Mouse (Mus musculus) heart, adult 11 months (tissue): ENCODE results near the gene Abi2.
A peak's percentile ranks its signal among the peaks of the same experiment; 100 is the strongest.
"Not testable (repeated sequence)": the region's sequence is repeated elsewhere in the genome, so short reads cannot be mapped to it uniquely, and the experiment has no call there.

ENCODE experiments used
- DNase-seq: peaks from one replicate; pipeline ENCODE4 v3.0.0; 2022

Abi2 gene

GRCm38 (mm10) chr1:60409168-60409828, at the start of gene Abi2:
Abi2 (plus strand) TSS chr1:60409619.
- peak; percentile 100 for DNase-seq

- DNase-seq = no peak
Measured at GRCm38 (mm10) chr1:60361626-60362025, 47.8 kb upstream of the Abi2 start.

DNA sequence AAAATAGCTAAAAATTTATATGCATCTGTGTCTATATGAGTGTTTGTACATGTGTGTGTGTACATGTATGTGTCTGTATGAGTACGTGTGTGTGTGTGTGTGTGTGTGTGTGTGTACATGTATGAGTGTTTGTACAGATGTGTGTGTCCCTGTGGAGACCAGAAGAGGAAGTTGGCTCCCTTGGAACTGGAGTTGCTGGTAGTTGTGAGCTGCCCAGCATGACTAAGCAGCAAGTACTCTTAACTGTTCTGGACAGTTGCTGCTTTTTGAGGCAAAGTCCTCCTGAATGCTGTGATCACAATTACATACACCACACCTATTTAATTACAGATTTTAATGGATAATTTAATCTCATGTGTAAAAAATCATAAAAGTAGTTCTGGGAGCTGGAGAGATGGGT, 32.9 kb upstream of the Abi2 start:
- DNase-seq = no peak

DNA sequence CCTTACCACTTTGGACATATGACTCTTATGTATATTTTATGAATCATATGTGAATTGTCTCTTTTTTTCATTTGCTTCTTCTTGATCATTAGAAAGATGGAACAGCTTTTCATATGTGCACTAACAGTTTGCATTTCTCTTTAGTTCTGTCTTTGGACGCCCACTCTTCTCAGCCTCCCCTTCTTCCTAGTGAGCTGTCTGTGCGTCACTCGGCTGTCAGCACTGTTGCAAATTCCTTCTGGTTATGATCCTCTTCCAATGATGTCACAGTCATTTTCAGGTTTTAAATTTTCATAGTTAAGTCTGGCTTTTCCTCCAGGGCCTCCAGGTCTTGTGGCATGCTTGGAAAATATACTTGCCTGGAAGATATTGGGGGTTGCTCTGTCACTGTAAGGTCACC, 27.5 kb upstream of the Abi2 start:
- DNase-seq = no peak

GRCm38 (mm10) chr1:60404848-60405247, 4.6 kb upstream of the Abi2 start:
- no peak for DNase-seq

- no peak for DNase-seq
Measured at GRCm38 (mm10) chr1:60408501-60409167, 785 bp upstream of the Abi2 start.

- DNase-seq = no peak
Measured at GRCm38 (mm10) chr1:60409928-60410817, 754 bp downstream of the Abi2 start.

- DNase-seq = no peak
Measured at GRCm38 (mm10) chr1:60416724-60417123, 7.3 kb downstream of the Abi2 start.

DNA sequence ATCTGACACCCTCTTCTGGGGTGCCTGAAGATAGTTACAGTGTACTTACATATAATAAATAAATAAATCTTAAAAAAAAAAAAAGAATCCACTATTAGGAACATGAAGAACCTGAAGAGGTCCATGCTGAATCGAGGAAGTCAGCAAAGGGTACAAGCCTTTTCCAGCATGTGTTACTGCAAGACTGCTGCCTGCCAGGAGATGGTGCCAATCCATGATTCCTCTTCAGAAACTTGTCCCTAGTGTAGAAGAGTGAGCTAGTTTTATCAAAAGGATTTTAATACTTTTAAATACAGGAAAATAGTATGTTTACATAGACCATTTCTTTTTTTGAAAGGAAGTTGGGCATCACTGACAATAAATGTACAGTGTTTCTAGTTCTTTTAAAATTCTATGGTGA, 14.5 kb downstream of the Abi2 start:
- DNase-seq = no peak

DNA sequence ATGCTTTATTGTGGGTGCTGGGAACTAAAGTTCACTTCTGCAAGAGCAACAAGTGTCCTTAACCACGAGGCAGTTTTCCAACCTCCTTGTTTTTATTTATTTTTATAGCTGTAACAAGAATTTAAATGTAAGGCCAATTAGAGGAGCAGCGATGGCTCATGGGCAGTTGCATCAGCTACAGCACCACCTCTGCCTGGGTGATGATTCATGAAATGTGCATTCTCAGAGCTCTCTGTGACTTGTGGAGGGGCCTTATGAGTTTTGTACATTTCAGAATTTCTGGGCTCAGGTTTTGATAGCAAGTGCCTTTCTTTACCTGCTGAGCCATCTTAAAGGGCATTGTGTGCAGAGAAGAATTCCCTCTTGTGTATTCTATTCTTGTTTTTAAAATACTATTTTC, 18.9 kb downstream of the Abi2 start:
- DNase-seq = no peak

GRCm38 (mm10) chr1:60428932-60429331, 19.5 kb downstream of the Abi2 start:
- peak; percentile 87 for DNase-seq

DNA sequence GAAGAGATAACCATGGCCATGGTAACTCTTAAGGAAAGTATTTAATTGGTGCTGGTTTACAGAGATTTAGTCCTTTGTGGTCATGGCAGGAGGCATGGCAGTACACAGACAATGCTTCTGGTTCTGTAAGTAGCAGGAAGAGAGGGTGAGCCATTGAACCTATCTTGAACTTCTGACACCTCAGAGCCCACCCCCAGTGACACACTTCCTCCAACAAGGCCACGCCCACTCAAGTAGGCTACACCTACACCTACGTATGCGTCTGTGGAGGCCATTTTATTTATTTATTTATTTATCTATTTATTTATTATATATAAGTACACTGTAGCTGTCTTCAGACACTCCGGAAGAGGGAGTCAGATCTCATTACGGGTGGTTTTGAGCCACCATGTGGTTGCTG, 22.1 kb downstream of the Abi2 start:
- DNase-seq = peak; percentile 33

DNA sequence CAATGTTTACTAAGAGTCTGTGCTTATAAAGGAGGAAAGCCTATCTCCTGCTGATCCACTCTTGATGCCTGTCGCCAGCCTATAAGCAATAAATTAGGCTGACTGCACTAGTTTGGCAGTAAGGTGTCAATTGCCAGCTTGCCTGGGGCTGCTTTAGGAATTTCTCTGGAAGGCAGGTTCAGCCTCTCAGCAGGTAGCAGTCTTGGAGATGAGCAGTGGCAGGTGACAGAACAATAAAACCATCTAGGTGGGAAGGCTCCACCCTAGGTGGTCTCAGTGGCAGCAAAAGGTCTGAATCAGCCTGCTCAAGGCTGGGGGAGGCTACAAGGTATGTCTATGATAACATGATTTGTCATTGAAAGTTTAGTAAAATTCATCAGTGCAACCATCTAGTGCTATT, 23.1 kb downstream of the Abi2 start:
- peak; percentile 17 for DNase-seq

DNA sequence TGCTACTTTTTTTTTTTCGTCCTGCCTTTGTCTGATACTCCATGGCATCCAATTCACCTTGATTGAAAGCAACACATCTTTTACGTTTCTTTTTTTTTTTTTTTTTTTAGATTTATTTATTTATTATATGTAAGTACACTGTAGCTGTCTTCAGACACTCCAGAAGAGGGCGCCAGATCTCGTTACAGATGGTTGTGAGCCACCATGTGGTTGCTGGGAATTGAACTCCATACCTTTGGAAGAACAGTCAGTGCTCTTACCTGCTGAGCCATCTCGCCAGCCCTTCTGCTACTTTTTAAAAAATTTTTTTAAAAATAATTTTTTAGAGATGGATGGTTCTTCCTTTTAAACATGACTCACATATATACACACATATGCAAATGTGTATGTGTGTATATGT, 32.0 kb downstream of the Abi2 start:
- DNase-seq = not testable (repeated sequence)

DNA sequence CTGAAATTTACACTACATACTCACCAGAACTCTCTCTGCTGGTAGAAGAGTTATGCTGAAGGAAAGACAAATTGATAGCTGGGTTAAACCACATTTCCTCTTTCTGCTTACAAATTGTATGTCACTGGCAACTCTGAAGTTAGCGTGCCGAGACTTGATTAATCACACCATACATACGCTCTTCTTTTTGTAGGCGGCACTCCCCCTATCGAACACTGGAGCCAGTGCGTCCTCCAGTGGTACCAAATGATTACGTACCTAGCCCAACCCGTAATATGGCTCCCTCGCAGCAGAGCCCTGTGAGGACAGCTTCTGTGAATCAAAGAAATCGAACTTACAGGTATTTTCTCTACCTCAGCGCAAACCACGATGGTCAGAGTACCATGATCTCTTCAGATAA, 37.6 kb downstream of the Abi2 start:
- no peak for DNase-seq

DNA sequence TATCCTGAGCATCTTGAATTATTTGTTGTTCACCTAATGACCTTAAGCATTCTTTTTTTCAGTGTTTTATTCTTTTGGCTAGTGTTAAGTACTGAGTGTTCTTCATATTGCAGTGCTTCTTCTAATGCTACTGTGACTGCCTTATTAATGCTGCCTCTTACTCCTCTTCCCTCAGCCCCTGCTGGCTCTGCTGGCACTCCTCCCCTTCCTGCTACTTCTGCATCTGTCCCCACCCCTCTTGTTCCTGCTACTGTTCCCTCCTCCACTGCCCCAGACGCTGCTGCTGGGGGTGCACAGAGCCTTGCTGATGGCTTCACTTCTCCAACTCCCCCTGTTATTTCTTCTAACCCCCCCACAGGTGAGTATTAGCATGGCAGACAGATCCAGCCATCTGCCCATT, 40.5 kb downstream of the Abi2 start:
- DNase-seq = no peak

GRCm38 (mm10) chr1:60460623-60461022, 51.2 kb downstream of the Abi2 start:
- DNase-seq = peak; percentile 85

DNA sequence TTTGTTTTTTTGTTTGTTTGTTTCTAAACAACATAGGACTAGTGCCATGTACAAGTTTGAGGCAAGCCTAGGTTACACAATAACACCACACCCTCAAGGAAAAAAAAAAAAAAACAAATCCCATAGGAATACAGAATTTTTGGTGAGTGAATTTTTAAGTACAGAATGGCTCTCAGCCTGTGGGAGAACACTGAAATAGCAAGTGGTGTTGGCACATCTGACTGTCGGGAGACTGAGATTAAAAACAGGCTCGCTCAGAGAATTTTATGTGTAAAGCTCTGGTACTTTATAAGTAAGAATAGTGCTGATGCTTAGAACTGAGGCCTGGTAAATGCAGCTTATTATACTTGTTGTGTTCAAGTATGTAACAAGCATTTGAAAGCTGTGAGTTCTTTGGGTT, 60.1 kb downstream of the Abi2 start:
- DNase-seq = no peak

GRCm38 (mm10) chr1:60470541-60470940, 61.1 kb downstream of the Abi2 start:
- no peak for DNase-seq

GRCm38 (mm10) chr1:60481561-60481960, 72.1 kb downstream of the Abi2 start:
- no peak for DNase-seq

- no peak for DNase-seq
Measured at GRCm38 (mm10) chr1:60482881-60483280, 73.5 kb downstream of the Abi2 start.

GRCm38 (mm10) chr1:60485649-60486048, 76.2 kb downstream of the Abi2 start:
- peak; percentile 82 for DNase-seq

DNA sequence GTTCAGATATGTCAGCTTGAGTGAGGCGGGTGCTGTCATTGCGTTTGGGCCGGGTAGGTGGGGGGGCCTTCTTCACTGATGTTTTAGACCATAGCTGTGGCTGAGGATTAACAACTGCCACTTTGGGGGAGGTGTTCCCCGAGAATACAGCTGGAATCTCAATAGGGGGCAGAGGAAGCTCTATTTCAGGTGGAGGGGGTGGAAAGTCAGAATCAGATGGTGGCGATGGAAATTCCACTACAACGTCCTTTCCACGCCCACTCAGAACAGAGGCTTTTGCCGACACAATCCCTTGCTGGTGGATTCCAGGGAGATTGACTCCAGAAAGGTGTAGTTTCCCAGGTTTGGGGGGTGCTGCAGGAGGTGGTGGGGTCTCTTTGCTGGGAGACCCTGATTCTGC, 79.2 kb downstream of the Abi2 start:
- DNase-seq = peak; percentile 89

DNA sequence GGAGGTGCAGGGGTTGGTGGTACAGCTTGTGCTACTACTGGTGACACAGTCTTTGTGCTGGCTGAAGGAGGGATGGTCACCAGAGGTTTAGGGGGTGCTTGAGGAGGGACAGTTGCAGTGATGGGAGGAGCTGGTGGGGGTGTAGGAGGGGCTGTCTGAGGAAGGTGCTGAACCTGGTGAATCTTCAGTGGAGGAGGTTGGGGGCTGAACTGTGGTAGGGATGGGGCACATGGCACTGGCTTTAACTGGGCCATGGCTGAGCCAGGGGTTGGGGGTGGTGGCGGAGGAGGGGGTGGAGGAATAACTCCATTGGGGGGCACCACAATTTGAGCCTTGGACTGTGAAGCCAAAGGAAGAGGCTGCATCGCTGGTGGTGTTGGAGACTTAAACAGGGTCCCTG, 80.2 kb downstream of the Abi2 start:
- DNase-seq = peak; percentile 87
